Mouse (Mus musculus): ENCODE results near the gene Mpeg1. TPM values are rescaled to one million over a fixed set of nuclear protein-coding genes. Genes with fewer than 3 reads are reported as not detected.

Mpeg1 gene
- polyA plus RNA-seq, 1 experiment from 2014 or later: 0.76 TPM

DNA sequence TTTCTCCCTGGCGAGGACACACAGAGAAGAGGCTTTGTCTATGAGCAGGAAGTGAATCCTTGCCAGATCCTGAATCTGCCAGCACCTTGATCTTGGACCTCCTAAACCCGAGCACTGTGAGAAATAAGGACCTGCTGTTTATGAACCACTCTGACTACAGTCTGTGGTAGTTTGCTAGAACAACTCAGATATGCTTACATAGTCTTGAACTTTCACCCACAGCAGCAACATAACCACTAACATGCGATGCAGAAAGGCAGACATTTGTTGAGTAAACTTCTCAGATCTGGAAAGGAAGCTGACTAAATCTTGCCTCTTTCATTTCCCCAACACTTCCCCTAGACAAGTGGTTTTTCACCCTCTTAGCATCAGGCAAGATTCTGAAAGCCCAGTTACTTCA lies 11.3 kb downstream of the Mpeg1 start:
- WGBS: 80% methylated on average over 3 of the region's 3 CpGs
- Histone ChIP-seq H3K9ac (no peak overlapping the region), H3K27ac (no peak overlapping the region), H3K4me3 (no peak overlapping the region), H3K9me3 (no peaks in the 10 kb centered on the region), H3K4me2 (replicated peaks) (no peak overlapping the region), H3K36me3 (peaks cover 62% of the 10 kb centered on the region), H3K4me1 (peaks cover 2% of the 10 kb centered on the region; the same call in 1 of the 2 replicates), H3K27me3 (replicated peaks) (no peaks in the 10 kb centered on the region)
- ATAC-seq (ENCODE audit: low FRiP score, low read depth): no peak

DNA sequence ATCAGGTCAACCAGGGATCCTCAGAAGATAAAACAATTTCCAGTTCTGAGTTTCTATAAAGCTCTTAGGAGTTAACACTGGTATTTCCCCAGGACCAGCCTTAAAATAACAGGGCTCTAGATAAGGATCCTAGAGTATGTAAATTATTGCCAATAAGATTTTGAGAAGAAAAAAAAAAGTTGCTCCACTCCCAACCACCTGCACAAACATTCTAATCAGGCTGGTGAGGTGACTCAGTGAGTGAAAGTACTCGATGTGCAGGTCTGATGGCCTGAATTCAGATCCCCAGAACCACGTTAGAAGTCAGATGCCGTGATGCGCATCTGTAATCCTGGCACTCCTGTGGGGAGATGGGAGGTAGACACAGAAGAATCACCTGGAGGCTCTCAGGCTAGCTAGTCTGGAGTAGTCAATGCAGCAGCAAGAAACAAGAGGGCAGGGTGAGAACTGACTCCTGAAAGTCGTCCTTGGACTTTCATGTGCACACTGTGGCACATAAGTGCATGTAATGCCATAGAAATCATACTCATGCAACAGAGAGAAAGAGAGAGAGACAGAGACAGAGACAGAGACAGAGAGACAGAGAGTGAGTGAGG lies 11.9 kb downstream of the Mpeg1 start:
- Histone ChIP-seq H3K9me3 (no peaks in the 10 kb centered on the region), H3K27ac (no peak overlapping the region), H3K36me3 (peaks cover 62% of the 10 kb centered on the region), H3K27me3 (replicated peaks) (no peaks in the 10 kb centered on the region), H3K4me1 (peaks cover 2% of the 10 kb centered on the region; the same call in 1 of the 2 replicates), H3K4me2 (replicated peaks) (no peak overlapping the region), H3K4me3 (no peak overlapping the region), H3K9ac (no peak overlapping the region)
- ATAC-seq (ENCODE audit: low FRiP score, low read depth): no peak
- WGBS: 89% methylated on average over 5 of the region's 5 CpGs

DNA sequence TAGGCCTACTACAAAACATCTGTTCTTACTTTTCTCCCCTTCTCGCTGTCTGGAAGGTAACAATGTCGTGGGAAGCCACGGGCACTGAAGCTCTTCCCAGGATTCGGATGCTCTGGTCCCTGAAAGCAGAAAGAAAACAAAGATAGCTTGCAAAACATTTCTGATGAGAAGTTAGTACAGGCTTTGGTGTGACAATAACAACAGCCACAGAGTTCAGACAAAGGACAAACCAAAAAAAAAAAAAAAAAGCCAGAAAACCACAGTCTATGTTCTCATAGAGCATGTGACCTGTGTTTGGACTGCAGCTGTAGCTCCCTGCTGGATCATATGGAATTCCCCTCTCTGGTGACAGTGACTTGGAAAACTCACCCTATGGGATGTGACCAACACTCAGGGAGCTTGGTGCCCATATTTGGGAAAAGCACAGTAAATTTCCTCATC lies 12.6 kb downstream of the Mpeg1 start:
- Histone ChIP-seq H3K4me1 (peaks cover 2% of the 10 kb centered on the region; the same call in 1 of the 2 replicates), H3K4me2 (replicated peaks) (no peak overlapping the region), H3K9me3 (no peaks in the 10 kb centered on the region), H3K27ac (no peak overlapping the region), H3K9ac (no peak overlapping the region), H3K4me3 (no peak overlapping the region), H3K27me3 (replicated peaks) (no peaks in the 10 kb centered on the region), H3K36me3 (peaks cover 62% of the 10 kb centered on the region)
- 80% methylated on average over 4 of the region's 4 CpGs for WGBS
- no peak for ATAC-seq (ENCODE audit: low FRiP score, low read depth)

DNA sequence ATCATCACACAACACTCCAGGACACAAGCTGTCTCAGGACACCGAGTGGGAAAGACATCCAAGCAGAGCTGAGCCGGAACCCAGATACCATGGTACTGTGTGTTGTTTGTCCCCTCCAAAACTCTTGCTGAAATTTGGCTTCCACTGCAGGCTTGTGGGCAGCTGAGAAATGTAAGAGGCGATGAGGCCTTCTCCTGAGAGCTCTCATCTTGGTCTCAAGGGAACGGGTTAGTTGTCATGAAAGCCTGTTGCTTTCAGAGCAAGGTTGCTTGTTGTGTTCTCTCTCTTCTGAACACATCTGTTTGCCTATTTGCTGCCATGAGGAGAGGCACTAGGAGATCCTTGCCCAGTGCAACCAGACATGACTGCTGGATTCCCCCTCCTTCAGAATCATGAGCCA lies 13.4 kb downstream of the Mpeg1 start:
- H3K36me3 ChIP-seq: peaks cover 61% of the 10 kb centered on the region
- H3K4me3 ChIP-seq: no peak overlapping the region
- H3K27ac ChIP-seq: no peak overlapping the region
- ATAC-seq (ENCODE audit: low FRiP score, low read depth): no peak
- no peaks in the 10 kb centered on the region for H3K27me3 ChIP-seq (replicated peaks)
- no peaks in the 10 kb centered on the region for H3K9me3 ChIP-seq
- H3K4me1 ChIP-seq: peaks cover 2% of the 10 kb centered on the region; the same call in 1 of the 2 replicates
- WGBS: 94% methylated on average over 4 of the region's 4 CpGs
- H3K9ac ChIP-seq: no peak overlapping the region
- no peak overlapping the region for H3K4me2 ChIP-seq (replicated peaks)

DNA sequence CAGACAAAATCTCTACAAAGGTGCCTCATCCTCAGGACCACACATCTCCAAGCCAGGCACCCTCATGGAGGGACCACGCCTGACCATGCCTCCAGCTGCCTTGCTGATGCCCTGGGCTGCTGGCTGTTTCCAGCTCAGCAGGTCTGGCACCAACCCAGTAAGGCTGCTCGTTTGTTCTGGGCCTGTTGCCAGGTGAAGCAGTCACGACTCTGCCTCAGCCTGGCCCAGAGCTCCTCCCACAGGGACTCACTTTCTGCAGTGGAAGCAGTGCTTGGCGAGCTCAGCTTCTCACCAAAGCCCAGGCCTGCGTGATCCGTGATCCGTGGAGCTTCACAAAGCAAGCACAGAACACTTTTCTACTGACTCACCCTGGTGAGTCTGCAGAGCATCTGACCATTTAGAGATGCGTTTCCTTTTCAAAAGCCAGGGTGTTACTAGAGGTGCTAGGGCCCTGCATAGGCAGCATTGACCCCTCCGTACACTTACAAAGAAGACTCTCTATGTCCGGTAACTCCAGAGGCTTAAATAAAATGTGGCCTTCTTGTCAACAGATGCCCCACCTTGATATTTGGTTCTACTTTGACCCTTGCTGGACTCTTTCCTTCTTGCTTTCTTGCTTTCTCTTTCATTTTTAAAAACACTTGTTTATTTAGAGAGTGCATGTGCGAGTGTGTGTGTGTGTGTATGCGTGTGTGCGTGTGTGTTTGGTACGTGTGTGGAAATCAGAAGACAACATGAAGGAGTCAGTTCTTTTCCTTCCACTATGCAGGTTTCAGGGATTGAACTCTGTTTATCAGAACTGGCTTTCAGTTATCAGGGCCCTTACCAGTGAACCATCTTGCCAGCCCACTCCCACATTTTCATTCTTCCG lies 15.0 kb downstream of the Mpeg1 start:
- peak; percentile 89 for ATAC-seq (ENCODE audit: low FRiP score, low read depth)
- no peak overlapping the region for H3K9ac ChIP-seq
- 75% methylated on average over 15 of the region's 15 CpGs for WGBS
- peaks cover 2% of the 10 kb centered on the region; the same call in 1 of the 2 replicates for H3K4me1 ChIP-seq
- H3K4me3 ChIP-seq: no peak overlapping the region
- no peak overlapping the region for H3K4me2 ChIP-seq (replicated peaks)
- H3K9me3 ChIP-seq: no peaks in the 10 kb centered on the region
- no peaks in the 10 kb centered on the region for H3K27me3 ChIP-seq (replicated peaks)
- peaks cover 68% of the 10 kb centered on the region for H3K36me3 ChIP-seq
- H3K27ac ChIP-seq: no peak overlapping the region

DNA sequence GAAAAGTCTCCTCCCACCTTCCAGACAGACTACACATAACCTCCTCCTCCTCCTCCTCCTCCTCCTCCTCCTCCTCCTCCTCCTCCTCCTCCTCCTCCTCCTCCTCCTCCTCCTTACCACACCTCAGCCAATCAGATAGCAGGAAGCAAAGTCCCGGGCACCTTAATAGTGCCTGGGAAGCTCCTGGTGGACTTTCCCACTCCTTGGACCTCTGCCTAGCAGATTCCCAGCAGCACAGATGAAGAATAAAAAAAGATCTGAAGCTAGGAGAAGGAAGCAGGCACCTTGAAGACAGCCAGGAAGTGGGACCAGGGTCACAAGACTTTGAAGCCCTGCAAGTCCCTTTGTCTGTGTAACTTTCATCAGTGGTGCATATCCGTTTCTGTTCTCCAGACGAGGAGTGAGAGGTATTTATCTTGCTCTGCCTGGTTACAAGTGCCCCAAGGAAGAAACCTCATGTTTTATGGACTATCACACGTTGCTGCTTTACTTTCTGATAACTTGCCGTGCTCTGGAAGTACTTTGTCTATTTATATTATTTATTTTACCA lies 16.2 kb downstream of the Mpeg1 start:
- no peak overlapping the region for H3K4me3 ChIP-seq
- H3K4me2 ChIP-seq (replicated peaks): no peak overlapping the region
- peaks cover 2% of the 10 kb centered on the region; the same call in 1 of the 2 replicates for H3K4me1 ChIP-seq
- WGBS: 73% methylated on average over 5 of the region's 5 CpGs
- peaks cover 70% of the 10 kb centered on the region for H3K36me3 ChIP-seq
- H3K9me3 ChIP-seq: no peaks in the 10 kb centered on the region
- no peak for ATAC-seq (ENCODE audit: low FRiP score, low read depth)
- no peak overlapping the region for H3K27ac ChIP-seq
- H3K27me3 ChIP-seq (replicated peaks): no peaks in the 10 kb centered on the region
- H3K9ac ChIP-seq: no peak overlapping the region

DNA sequence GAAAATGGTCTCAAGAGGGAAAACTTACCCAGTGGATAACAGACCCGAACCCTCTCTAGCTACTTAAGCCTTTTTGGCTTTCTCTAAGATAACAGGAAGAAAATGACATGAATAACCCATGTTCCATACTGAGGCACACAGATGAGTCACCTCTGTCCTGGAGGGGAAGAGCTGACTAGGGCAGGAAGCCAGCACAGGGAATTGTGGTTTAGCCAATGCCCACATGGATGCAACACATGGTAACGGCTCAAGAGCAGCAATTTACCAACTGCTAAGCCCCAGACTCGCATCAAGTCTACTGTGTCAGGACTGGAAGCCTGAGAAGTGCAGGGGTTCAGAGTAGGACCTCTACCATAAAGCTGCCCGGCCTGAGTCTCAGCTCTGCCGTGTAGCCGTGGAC lies 17.8 kb downstream of the Mpeg1 start:
- peaks cover 2% of the 10 kb centered on the region; the same call in 1 of the 2 replicates for H3K4me1 ChIP-seq
- no peak overlapping the region for H3K9ac ChIP-seq
- no peak overlapping the region for H3K4me3 ChIP-seq
- H3K36me3 ChIP-seq: peaks cover 74% of the 10 kb centered on the region
- no peak for ATAC-seq (ENCODE audit: low FRiP score, low read depth)
- no peak overlapping the region for H3K27ac ChIP-seq
- H3K9me3 ChIP-seq: no peaks in the 10 kb centered on the region
- no peak overlapping the region for H3K4me2 ChIP-seq (replicated peaks)
- H3K27me3 ChIP-seq (replicated peaks): no peaks in the 10 kb centered on the region
- 89% methylated on average over 6 of the region's 6 CpGs for WGBS

DNA sequence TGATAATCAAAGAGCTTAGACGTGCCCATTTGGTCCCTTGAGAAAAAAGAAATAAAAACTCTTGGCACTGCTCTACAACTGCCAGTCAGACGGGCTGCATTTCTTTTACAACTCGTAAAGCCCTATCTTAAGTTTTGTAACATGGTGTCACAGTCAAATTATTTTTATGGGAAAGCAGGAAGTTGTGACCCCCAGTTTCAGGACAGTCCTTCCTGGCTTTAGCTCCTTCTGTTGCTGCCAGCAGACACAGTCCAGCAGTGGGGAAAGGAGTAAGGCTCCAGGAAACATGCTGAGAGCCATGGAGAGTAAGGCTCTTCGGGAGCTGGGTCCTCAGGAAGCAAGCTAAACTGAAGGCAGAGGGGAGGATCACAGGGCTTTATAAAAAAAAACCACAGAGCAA lies 23.2 kb downstream of the Mpeg1 start:
- no peaks in the 10 kb centered on the region for H3K27me3 ChIP-seq (replicated peaks)
- WGBS: 79% methylated on average over 4 of the region's 4 CpGs
- H3K9ac ChIP-seq: no peak overlapping the region
- H3K9me3 ChIP-seq: no peaks in the 10 kb centered on the region
- no peak overlapping the region for H3K4me2 ChIP-seq (replicated peaks)
- H3K4me3 ChIP-seq: no peak overlapping the region
- no peak overlapping the region for H3K27ac ChIP-seq
- ATAC-seq (ENCODE audit: low FRiP score, low read depth): no peak
- peaks cover 66% of the 10 kb centered on the region for H3K36me3 ChIP-seq
- peaks cover 20% of the 10 kb centered on the region for H3K4me1 ChIP-seq

DNA sequence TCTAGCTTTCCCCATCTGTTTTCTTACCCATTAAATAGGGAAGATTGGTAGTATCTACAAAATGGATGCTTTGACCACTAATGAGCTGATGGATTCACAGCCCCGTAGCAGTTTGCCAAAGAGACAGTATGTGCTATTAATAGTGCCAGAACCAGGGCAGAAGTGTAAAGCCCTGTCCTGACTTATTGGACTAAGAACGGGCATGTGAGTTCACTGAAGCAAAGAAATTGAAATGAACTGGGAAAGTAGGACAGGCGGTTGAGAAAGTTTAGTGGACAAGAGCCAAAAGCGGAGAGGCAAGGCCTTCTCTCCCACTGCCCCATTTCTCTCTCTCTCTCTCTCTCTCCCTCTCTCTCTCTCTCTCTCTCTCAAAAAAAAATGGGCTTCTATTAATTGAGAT lies 23.6 kb downstream of the Mpeg1 start:
- Histone ChIP-seq H3K36me3 (peaks cover 63% of the 10 kb centered on the region), H3K27ac (no peak overlapping the region), H3K4me1 (peaks cover 24% of the 10 kb centered on the region), H3K4me3 (no peak overlapping the region), H3K9me3 (no peaks in the 10 kb centered on the region), H3K9ac (no peak overlapping the region), H3K27me3 (replicated peaks) (no peaks in the 10 kb centered on the region), H3K4me2 (replicated peaks) (no peak overlapping the region)
- no peak for ATAC-seq (ENCODE audit: low FRiP score, low read depth)
- WGBS: 74% methylated on average over 4 of the region's 4 CpGs

DNA sequence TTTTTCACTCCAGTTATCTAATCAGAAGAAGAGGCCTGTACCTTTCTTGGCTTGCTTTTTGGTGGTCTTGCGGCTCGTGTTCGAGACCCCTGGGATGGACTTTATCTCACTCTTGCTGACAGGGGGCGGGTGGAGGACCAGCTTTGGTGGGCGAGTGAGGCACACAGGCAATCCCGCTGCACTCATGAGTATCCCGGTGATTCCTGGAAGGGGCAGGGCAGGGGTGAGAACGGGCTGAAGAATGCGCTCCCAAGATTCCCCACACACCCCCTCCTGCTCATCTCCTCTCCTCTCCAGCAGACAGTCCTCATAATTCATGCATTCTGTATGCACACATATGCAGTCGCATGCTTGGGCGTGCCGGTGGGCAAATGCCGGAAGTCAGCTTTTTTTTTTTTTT lies 24.6 kb downstream of the Mpeg1 start:
- H3K9ac ChIP-seq: no peak overlapping the region
- H3K27ac ChIP-seq: no peak overlapping the region
- H3K4me2 ChIP-seq (replicated peaks): no peak overlapping the region
- peaks cover 34% of the 10 kb centered on the region for H3K4me1 ChIP-seq
- no peak for ATAC-seq (ENCODE audit: low FRiP score, low read depth)
- peaks cover 54% of the 10 kb centered on the region for H3K36me3 ChIP-seq
- no peaks in the 10 kb centered on the region for H3K9me3 ChIP-seq
- no peak overlapping the region for H3K4me3 ChIP-seq
- no peaks in the 10 kb centered on the region for H3K27me3 ChIP-seq (replicated peaks)
- 82% methylated on average over 13 of the region's 13 CpGs for WGBS

DNA sequence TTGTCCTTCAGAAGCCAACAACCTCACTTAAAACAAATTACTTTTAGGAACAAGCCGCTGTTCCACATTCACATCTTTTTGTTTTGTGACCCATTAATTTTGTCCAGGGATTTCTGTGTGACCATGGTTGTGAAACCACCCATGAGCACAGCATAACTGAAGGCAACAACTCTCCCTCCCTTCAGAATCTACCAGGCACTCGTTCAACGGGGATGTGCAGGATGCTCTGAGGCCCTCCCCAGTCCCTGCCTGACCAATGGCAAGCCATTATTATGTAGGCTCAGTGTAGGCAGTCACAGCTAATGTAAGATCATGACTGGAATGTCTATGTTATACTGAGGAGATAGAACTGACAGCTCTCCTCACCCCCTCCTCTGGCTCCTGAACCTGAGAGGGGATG lies 25.1 kb downstream of the Mpeg1 start:
- Histone ChIP-seq H3K9ac (no peak overlapping the region), H3K36me3 (peaks cover 53% of the 10 kb centered on the region), H3K27me3 (replicated peaks) (no peaks in the 10 kb centered on the region), H3K4me3 (no peak overlapping the region), H3K4me1 (peaks cover 38% of the 10 kb centered on the region), H3K27ac (no peak overlapping the region), H3K4me2 (replicated peaks) (no peak overlapping the region), H3K9me3 (no peaks in the 10 kb centered on the region)
- 62% methylated on average over 3 of the region's 3 CpGs for WGBS
- ATAC-seq (ENCODE audit: low FRiP score, low read depth): no peak

DNA sequence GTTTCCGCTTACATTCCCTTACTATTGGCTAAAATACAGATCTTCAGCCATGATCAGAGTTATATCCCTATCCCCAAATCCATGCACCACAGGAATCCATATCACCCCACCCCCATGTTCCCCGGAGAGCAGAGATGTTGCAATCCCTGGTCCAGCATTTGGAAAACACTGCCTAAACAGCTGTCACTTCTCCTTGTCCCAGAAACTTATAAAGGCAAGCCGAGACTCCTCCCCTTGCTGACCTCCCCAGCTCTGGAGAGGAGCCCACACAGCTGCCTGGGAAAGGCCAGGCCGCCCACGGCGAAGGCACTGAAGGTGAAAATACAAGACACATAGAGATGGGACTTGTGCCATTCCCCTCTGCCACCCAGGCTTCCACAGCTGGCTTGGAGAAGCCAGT lies 26.3 kb downstream of the Mpeg1 start:
- Histone ChIP-seq H3K4me3 (no peak overlapping the region), H3K4me1 (peaks cover 51% of the 10 kb centered on the region), H3K4me2 (replicated peaks) (no peak overlapping the region), H3K36me3 (peaks cover 53% of the 10 kb centered on the region), H3K9ac (no peak overlapping the region), H3K9me3 (no peaks in the 10 kb centered on the region), H3K27me3 (replicated peaks) (no peaks in the 10 kb centered on the region), H3K27ac (no peak overlapping the region)
- 83% methylated on average over 6 of the region's 6 CpGs for WGBS
- ATAC-seq (ENCODE audit: low FRiP score, low read depth): no peak
